Mouse (Mus musculus) lung, postnatal 0 days (tissue): ENCODE results near the gene Camta2.

ENCODE experiments used
- CTCF ChIP-seq: IDR thresholded peaks from 2 replicates; pipeline ENCODE4 v1.5.1; 2016; ENCODE audit warnings: antibody characterized with exemption, mild to moderate bottlenecking
- EP300 ChIP-seq: IDR thresholded peaks from 2 replicates; pipeline ENCODE4 v1.6.1; 2016; ENCODE audit warnings: antibody characterized with exemption, mild to moderate bottlenecking, control low read depth

DNA sequence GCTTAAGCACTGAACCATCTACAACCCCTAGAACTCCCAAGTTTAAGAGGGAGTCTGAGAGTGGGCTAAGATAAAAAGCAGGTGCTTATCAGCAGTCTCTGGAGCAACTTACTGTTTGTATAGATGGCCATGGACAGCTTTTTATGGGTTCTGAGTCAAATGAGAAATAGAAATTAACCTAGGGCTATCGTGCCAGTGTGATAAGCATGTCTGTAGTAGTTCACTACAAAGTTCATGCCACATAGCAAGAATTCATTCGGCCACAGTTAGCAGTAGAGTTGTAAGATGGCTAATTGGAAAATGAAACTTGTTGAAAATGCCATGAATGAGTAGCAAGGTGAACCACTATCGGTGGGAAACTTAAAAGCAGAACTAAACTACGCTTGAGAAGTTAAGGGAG lies 39.4 kb downstream of the Camta2 start:
- TF ChIP-seq CTCF (no peak), EP300 (no peak)
